Mouse (Mus musculus) right cerebral cortex, postnatal 10 days (tissue): ENCODE data around the gene Usp35.

Experiments used
- DNase-seq, 2 experiments: peaks; one replicate each; pipeline ENCODE4 v3.0.0; 2021; ENCODE audit warnings: low spot score in 2 of 2

The Usp35 gene

GRCm38 (mm10) chr7:97314646-97315045 lies 17.2 kb downstream of the Usp35 start:
- no peak for DNase-seq

GRCm38 (mm10) chr7:97313364-97313995 lies 18.3 kb downstream of the Usp35 start:
- DNase-seq = peak in 1 of 2 experiments; percentile 12

- DNase-seq = peak in 1 of 2 experiments; percentile 9
Observed at GRCm38 (mm10) chr7:97312856-97313255, 19.0 kb downstream of the Usp35 start.

GRCm38 (mm10) chr7:97312196-97312595 lies 19.6 kb downstream of the Usp35 start:
- peak in 1 of 2 experiments; percentile 20 for DNase-seq

GRCm38 (mm10) chr7:97311620-97312019 lies 20.2 kb downstream of the Usp35 start:
- peak in 1 of 2 experiments; percentile 21 for DNase-seq

GRCm38 (mm10) chr7:97310341-97310635 lies 21.5 kb downstream of the Usp35 start:
- DNase-seq = peak; percentile 13 to 14

GRCm38 (mm10) chr7:97309461-97310340 lies 22.1 kb downstream of the Usp35 start:
- DNase-seq = peak; percentile 7 to 15

GRCm38 (mm10) chr7:97307546-97307945 lies 24.3 kb downstream of the Usp35 start:
- peak in 1 of 2 experiments; percentile 13 for DNase-seq

- no peak for DNase-seq
Observed at GRCm38 (mm10) chr7:97306813-97307212, 25.0 kb downstream of the Usp35 start.

GRCm38 (mm10) chr7:97305206-97305605 lies 26.6 kb downstream of the Usp35 start:
- DNase-seq = no peak

- no peak for DNase-seq
Observed at GRCm38 (mm10) chr7:97304471-97304870, 27.3 kb downstream of the Usp35 start.

GRCm38 (mm10) chr7:97303614-97304013 lies 28.2 kb downstream of the Usp35 start:
- DNase-seq = no peak

- no peak for DNase-seq
Observed at GRCm38 (mm10) chr7:97302876-97303275, 28.9 kb downstream of the Usp35 start.

- peak in 1 of 2 experiments; percentile 15 for DNase-seq
Observed at GRCm38 (mm10) chr7:97302261-97302660, 29.6 kb downstream of the Usp35 start.

GRCm38 (mm10) chr7:97301321-97301720 lies 30.5 kb downstream of the Usp35 start:
- DNase-seq = peak in 1 of 2 experiments; percentile 18

GRCm38 (mm10) chr7:97300914-97301313 lies 30.9 kb downstream of the Usp35 start:
- DNase-seq = no peak

GRCm38 (mm10) chr7:97298943-97299342 lies 32.9 kb downstream of the Usp35 start:
- peak in 1 of 2 experiments; percentile 13 for DNase-seq

- no peak for DNase-seq
Observed at GRCm38 (mm10) chr7:97298279-97298678, 33.5 kb downstream of the Usp35 start.

- peak; percentile 76 to 79 for DNase-seq
Observed at GRCm38 (mm10) chr7:97297466-97297865, 34.4 kb downstream of the Usp35 start.

GRCm38 (mm10) chr7:97296986-97297385 lies 34.8 kb downstream of the Usp35 start:
- no peak for DNase-seq

- DNase-seq = no peak
Observed at GRCm38 (mm10) chr7:97271068-97271467, 60.8 kb downstream of the Usp35 start.

- DNase-seq = no peak
Observed at GRCm38 (mm10) chr7:97270367-97270766, 61.5 kb downstream of the Usp35 start.

GRCm38 (mm10) chr7:97262541-97262940 lies 69.3 kb downstream of the Usp35 start:
- no peak for DNase-seq
